Mouse (Mus musculus): ENCODE data around the gene Bcar1.

GRCm38 (mm10) chr8:111715514-111715913 is 28.1 kb downstream of the Bcar1 start:
- TF ChIP-seq POLR2A (IDR thresholded peaks at IDR 0.05; ENCODE audit: borderline replicate concordance, control insufficient read depth, low read depth, low read length) = no peak
- TF ChIP-seq CTCF (IDR thresholded peaks at IDR 0.05; ENCODE audit: control insufficient read depth, insufficient read depth, low read length) = no peak
